Mouse (Mus musculus): ENCODE data around the gene Ifngr2. TPM values are rescaled to one million over a fixed set of nuclear protein-coding genes. Genes with fewer than 3 reads are reported as not detected.

The Ifngr2 gene
- polyA plus RNA-seq, 1 experiment from 2014 or later = 77.9 TPM

DNA sequence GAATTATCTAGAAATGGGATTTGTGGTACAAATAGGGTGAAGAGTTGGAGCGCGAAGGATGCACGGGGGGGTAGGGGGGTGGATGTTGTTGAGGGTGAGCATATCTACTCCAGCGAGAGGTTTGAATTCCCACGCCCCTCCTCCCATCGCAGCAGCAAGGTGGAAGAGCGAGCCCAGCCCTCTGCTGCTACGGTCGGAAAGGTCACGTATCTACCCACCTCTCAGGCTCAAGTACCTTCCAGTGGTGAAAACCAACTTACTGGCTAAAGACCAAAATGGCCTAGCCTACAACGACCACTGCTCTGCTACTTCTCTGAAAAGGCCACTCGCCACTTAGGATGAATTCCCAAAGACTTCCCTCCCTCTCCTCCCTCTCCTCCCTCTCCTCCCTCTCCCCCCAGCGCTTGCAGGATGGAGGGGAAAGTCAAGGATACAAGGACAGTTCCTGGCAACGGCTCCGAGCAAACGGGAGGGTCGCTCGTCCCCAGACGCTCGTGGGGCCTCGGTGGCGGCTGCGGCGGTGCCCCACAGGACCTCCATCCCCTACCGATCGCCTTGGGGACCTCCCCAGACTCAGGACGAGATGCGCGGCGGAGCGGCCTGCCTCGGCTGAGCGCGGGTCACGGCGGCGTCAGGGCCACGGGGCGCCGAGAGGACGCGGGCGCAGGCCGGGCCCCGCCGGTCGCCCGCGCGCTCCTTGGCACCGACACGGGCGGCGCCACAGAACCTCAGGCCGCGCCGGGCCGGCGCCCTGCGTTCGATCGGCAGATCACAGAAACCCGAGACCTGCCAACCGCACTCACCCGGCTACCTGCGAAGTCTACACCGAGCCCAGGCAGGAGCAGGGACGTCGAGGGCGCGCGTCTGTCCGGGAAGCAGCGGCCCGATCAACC, 50.2 kb downstream of the Ifngr2 start:
- Histone ChIP-seq H3K9ac (ENCODE audit: low read depth, low read length) (peak overlapping the region; percentile 75), H3K36me3 (ENCODE audit: control insufficient read depth, insufficient read depth, low read length) (no peaks in the 10 kb centered on the region), H3K4me1 (ENCODE audit: control insufficient read depth, insufficient read depth, low read length) (peaks cover 2% of the 10 kb centered on the region), H3K9me3 (replicated peaks; ENCODE audit: control insufficient read depth, low read length) (no peaks in the 10 kb centered on the region), H3K4me3 (ENCODE audit: low read depth, low read length) (peak overlapping the region; percentile 61), H3K4me2 (peak overlapping the region; percentile 92), H3K27ac (ENCODE audit: low read depth, low read length) (no peak overlapping the region), H3K27me3 (ENCODE audit: control insufficient read depth, insufficient read depth, low read length) (peaks cover 3% of the 10 kb centered on the region; the same call in 1 of the 2 replicates)
- WGBS (ENCODE audit: insufficient replicate concordance) = under 1% methylated on average over 75 of the region's 75 CpGs
- ATAC-seq (replicated peaks; ENCODE audit: insufficient number of reproducible peaks, low FRiP score, low TSS enrichment) = peak; percentile 27

DNA sequence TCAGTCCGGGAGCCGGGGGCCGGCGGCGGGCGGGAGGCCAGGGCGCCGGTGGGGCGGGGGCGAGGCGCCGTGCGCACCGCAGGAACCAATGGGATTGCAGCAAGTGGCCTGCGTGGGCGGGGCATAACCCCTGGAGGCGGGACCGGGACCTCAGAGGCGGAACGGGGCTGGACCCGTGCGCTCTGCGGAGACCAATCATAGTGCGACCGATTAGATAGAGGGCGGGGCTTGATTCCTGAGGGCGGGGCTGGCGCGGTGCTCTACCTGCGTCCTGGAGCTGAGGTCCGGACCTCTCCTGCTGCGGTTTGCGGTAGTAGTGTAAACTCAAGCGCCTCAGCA, 50.8 kb downstream of the Ifngr2 start, which contains the start of gene Tmem50b:
Tmem50b (minus strand) TSS at position 129 of the 339 bp plus-strand sequence.
- H3K27ac ChIP-seq (ENCODE audit: low read depth, low read length) = no peak within 1 kb of the TSS
- H3K4me1 ChIP-seq (ENCODE audit: control insufficient read depth, insufficient read depth, low read length) = peaks cover 2% of the 10 kb centered on the region
- H3K36me3 ChIP-seq (ENCODE audit: control insufficient read depth, insufficient read depth, low read length) = no peaks in the 10 kb centered on the region
- WGBS (ENCODE audit: insufficient replicate concordance) = under 1% methylated on average over 34 of the region's 34 CpGs
- H3K9me3 ChIP-seq (replicated peaks; ENCODE audit: control insufficient read depth, low read length) = no peaks in the 10 kb centered on the region
- peak within 1 kb of the TSS; percentile 61 for H3K4me3 ChIP-seq (ENCODE audit: low read depth, low read length)
- ATAC-seq (replicated peaks; ENCODE audit: insufficient number of reproducible peaks, low FRiP score, low TSS enrichment) = peak; percentile 98
- peak within 1 kb of the TSS; percentile 92 for H3K4me2 ChIP-seq
- H3K27me3 ChIP-seq (ENCODE audit: control insufficient read depth, insufficient read depth, low read length) = peaks cover 3% of the 10 kb centered on the region; the same call in 1 of the 2 replicates
- peak within 1 kb of the TSS; percentile 75 for H3K9ac ChIP-seq (ENCODE audit: low read depth, low read length)

DNA sequence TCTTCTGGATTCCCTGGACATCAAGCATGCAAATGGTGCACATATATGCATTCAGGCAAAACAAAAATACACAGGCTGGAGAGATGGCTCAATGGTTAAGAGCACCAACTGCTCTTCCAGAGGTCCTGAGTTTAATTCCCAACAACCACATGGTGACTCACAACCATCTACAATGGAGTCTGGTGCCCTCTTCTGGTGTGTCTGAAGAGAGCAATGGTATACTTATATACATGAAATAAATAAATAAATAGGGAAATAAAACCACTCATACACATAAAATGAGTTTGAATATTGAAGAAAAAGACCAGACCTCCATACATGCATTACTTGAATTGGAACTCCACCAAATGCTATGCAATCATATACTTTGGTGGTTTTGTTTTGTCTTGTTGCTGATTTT, 52.4 kb downstream of the Ifngr2 start:
- peaks cover 3% of the 10 kb centered on the region; the same call in 1 of the 2 replicates for H3K27me3 ChIP-seq (ENCODE audit: control insufficient read depth, insufficient read depth, low read length)
- no peak for ATAC-seq (replicated peaks; ENCODE audit: insufficient number of reproducible peaks, low FRiP score, low TSS enrichment)
- H3K4me1 ChIP-seq (ENCODE audit: control insufficient read depth, insufficient read depth, low read length) = peaks cover 2% of the 10 kb centered on the region
- no peak overlapping the region for H3K4me2 ChIP-seq
- H3K9ac ChIP-seq (ENCODE audit: low read depth, low read length) = no peak overlapping the region
- no peak overlapping the region for H3K27ac ChIP-seq (ENCODE audit: low read depth, low read length)
- H3K4me3 ChIP-seq (ENCODE audit: low read depth, low read length) = no peak overlapping the region
- no peaks in the 10 kb centered on the region for H3K36me3 ChIP-seq (ENCODE audit: control insufficient read depth, insufficient read depth, low read length)
- no peaks in the 10 kb centered on the region for H3K9me3 ChIP-seq (replicated peaks; ENCODE audit: control insufficient read depth, low read length)

DNA sequence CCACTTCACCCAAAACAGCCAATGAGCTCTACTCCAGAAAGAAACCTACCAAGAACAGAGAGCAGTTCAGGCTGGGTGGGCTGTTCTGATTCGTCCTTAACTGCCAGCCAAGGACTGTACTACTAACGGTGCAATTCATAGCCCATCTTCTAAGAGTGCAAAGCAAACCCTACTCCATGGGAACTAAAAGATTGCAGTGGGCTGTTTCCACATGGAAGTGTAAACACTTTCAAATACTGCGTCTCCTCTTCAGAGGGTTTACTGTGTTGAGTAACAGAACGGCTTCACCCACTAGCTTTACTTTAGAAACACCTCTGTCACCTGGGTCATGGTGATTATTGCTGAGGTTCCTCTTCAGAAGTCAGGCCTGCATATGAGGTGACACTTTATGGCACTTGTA, 54.2 kb downstream of the Ifngr2 start:
- H3K4me1 ChIP-seq (ENCODE audit: control insufficient read depth, insufficient read depth, low read length) = peaks cover 2% of the 10 kb centered on the region
- no peak overlapping the region for H3K9ac ChIP-seq (ENCODE audit: low read depth, low read length)
- no peak overlapping the region for H3K27ac ChIP-seq (ENCODE audit: low read depth, low read length)
- no peak overlapping the region for H3K4me2 ChIP-seq
- no peaks in the 10 kb centered on the region for H3K36me3 ChIP-seq (ENCODE audit: control insufficient read depth, insufficient read depth, low read length)
- no peak overlapping the region for H3K4me3 ChIP-seq (ENCODE audit: low read depth, low read length)
- no peak for ATAC-seq (replicated peaks; ENCODE audit: insufficient number of reproducible peaks, low FRiP score, low TSS enrichment)
- peaks cover 3% of the 10 kb centered on the region; the same call in 1 of the 2 replicates for H3K27me3 ChIP-seq (ENCODE audit: control insufficient read depth, insufficient read depth, low read length)
- H3K9me3 ChIP-seq (replicated peaks; ENCODE audit: control insufficient read depth, low read length) = no peaks in the 10 kb centered on the region
- WGBS (ENCODE audit: insufficient replicate concordance) = 71% methylated on average over 4 of the region's 4 CpGs

DNA sequence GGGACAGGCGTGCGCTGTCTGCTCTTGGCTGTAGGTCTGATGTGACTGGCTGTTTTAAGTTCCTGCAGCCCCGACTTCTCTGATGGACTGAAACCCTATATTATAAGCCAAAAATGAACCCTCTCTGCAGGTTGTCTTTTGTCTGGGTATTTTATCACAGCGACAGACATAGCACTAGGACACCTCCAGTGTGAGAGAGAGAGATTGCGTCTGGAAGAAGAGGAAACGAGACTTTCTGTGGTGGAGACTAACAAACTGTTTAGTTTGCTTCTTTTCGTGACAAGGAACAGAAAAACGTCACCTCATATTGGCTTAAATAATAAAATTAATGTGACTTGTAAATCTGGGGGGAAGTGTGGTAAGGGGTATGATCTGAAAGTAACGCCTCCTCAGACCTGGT, 54.8 kb downstream of the Ifngr2 start:
- no peak overlapping the region for H3K4me2 ChIP-seq
- ATAC-seq (replicated peaks; ENCODE audit: insufficient number of reproducible peaks, low FRiP score, low TSS enrichment) = no peak
- H3K27ac ChIP-seq (ENCODE audit: low read depth, low read length) = no peak overlapping the region
- H3K27me3 ChIP-seq (ENCODE audit: control insufficient read depth, insufficient read depth, low read length) = peaks cover 3% of the 10 kb centered on the region; the same call in 1 of the 2 replicates
- WGBS (ENCODE audit: insufficient replicate concordance) = 70% methylated on average over 9 of the region's 9 CpGs
- no peaks in the 10 kb centered on the region for H3K36me3 ChIP-seq (ENCODE audit: control insufficient read depth, insufficient read depth, low read length)
- H3K9ac ChIP-seq (ENCODE audit: low read depth, low read length) = no peak overlapping the region
- no peaks in the 10 kb centered on the region for H3K9me3 ChIP-seq (replicated peaks; ENCODE audit: control insufficient read depth, low read length)
- H3K4me1 ChIP-seq (ENCODE audit: control insufficient read depth, insufficient read depth, low read length) = peaks cover 2% of the 10 kb centered on the region; the same call in 1 of the 2 replicates
- no peak overlapping the region for H3K4me3 ChIP-seq (ENCODE audit: low read depth, low read length)

- H3K4me2 ChIP-seq = no peak overlapping the region
- H3K27ac ChIP-seq (ENCODE audit: low read depth, low read length) = no peak overlapping the region
- H3K4me3 ChIP-seq (ENCODE audit: low read depth, low read length) = no peak overlapping the region
- no peaks in the 10 kb centered on the region for H3K9me3 ChIP-seq (replicated peaks; ENCODE audit: control insufficient read depth, low read length)
- H3K27me3 ChIP-seq (ENCODE audit: control insufficient read depth, insufficient read depth, low read length) = no peaks in the 10 kb centered on the region
- no peaks in the 10 kb centered on the region for H3K4me1 ChIP-seq (ENCODE audit: control insufficient read depth, insufficient read depth, low read length)
- H3K36me3 ChIP-seq (ENCODE audit: control insufficient read depth, insufficient read depth, low read length) = no peaks in the 10 kb centered on the region
- no peak overlapping the region for H3K9ac ChIP-seq (ENCODE audit: low read depth, low read length)
- no peak for ATAC-seq (replicated peaks; ENCODE audit: insufficient number of reproducible peaks, low FRiP score, low TSS enrichment)
- WGBS (ENCODE audit: insufficient replicate concordance) = 77% methylated on average over 6 of the region's 6 CpGs
These were observed 58.3 kb downstream of the Ifngr2 start for GRCm38 (mm10) chr16:91605156-91605555.

DNA sequence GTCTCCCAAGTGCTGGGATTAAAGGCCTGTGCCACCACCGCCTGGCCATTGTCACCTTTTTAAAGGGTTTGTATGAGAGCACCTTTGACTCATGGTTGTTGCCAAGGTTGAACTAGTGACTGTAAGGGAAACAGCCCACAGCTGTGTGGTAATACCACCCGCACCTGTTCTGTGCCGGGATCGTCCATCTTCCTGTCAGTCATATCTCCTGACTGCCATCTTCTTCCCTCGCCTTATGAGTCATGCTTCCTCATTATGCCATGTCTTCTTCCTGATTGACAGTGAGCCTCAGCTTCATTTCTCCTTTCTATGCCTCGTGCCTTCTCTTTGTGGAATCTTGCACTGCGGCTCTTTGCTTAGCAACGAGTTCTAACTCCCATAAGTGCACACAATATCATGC, 60.1 kb downstream of the Ifngr2 start:
- Histone ChIP-seq H3K27me3 (ENCODE audit: control insufficient read depth, insufficient read depth, low read length) (no peaks in the 10 kb centered on the region), H3K36me3 (ENCODE audit: control insufficient read depth, insufficient read depth, low read length) (no peaks in the 10 kb centered on the region), H3K9me3 (replicated peaks; ENCODE audit: control insufficient read depth, low read length) (no peaks in the 10 kb centered on the region), H3K4me2 (no peak overlapping the region), H3K9ac (ENCODE audit: low read depth, low read length) (no peak overlapping the region), H3K4me3 (ENCODE audit: low read depth, low read length) (no peak overlapping the region), H3K4me1 (ENCODE audit: control insufficient read depth, insufficient read depth, low read length) (no peaks in the 10 kb centered on the region), H3K27ac (ENCODE audit: low read depth, low read length) (no peak overlapping the region)
- 86% methylated on average over 8 of the region's 8 CpGs for WGBS (ENCODE audit: insufficient replicate concordance)
- no peak for ATAC-seq (replicated peaks; ENCODE audit: insufficient number of reproducible peaks, low FRiP score, low TSS enrichment)

DNA sequence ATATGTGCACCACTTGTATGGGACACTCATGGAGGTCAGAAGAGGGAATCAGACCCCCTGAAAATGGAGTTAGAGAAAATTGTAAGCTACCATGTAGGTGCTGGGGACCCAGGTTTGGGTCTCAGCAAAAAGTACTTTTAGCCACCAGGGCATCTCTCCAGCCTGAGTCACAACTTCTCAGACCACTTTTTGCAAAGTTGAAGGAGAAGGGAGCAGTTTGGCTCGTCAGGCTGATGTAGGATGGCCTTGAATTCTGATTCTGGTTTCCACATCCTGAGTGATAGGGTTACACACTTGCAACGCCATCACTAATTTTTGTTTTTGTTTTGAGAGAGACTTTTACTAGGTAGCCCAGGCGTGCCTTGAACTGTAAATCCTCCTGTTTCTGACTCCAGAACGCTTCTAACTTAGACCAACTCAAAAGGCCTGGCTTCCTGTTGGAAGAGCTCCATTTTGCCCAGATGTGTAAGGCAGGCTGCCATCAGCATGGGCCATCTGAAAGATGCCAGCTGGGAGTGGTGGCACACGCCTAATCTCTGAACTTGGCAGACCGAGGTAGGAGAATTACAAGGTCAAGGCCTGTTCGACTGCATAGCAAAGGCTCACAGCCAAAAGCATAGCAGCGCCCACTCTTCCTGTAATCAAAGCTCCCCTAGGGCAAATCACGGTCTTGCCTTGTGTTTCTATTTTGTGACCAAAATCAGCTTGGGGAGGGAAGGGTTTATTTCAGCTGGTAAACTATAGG, 62.8 kb downstream of the Ifngr2 start:
- Histone ChIP-seq H3K9ac (ENCODE audit: low read depth, low read length) (no peak overlapping the region), H3K36me3 (ENCODE audit: control insufficient read depth, insufficient read depth, low read length) (no peaks in the 10 kb centered on the region), H3K4me1 (ENCODE audit: control insufficient read depth, insufficient read depth, low read length) (no peaks in the 10 kb centered on the region), H3K4me2 (no peak overlapping the region), H3K27ac (ENCODE audit: low read depth, low read length) (no peak overlapping the region), H3K4me3 (ENCODE audit: low read depth, low read length) (no peak overlapping the region), H3K9me3 (replicated peaks; ENCODE audit: control insufficient read depth, low read length) (no peaks in the 10 kb centered on the region), H3K27me3 (ENCODE audit: control insufficient read depth, insufficient read depth, low read length) (no peaks in the 10 kb centered on the region)
- ATAC-seq (replicated peaks; ENCODE audit: insufficient number of reproducible peaks, low FRiP score, low TSS enrichment) = no peak
- 76% methylated on average over 9 of the region's 9 CpGs for WGBS (ENCODE audit: insufficient replicate concordance)
